Mouse (Mus musculus) liver, embryonic 13.5 days (tissue): Measurements from ENCODE around the gene Hspa4l. TPM values are rescaled to one million over a fixed set of nuclear protein-coding genes. Genes with fewer than 3 reads are reported as not detected.

Source experiments
- ATAC-seq: fragments of 200-750 bp; cut with Nextera tagmentation; 2 replicates; pipeline ENCODE4 v1.8.0; 2017; ENCODE audit warnings: low read depth, mild to moderate bottlenecking, moderate number of reproducible peaks, moderate library complexity
- DNase-seq: peaks from one replicate; pipeline ENCODE4 v3.0.0; 2022
- H3K27ac ChIP-seq: fragments of 300-500 bp; sonication (generic); 2 replicates; pipeline ENCODE4 v1.5.1; 2015; ENCODE audit warnings: moderate library complexity, mild to moderate bottlenecking, inconsistent platforms
- H3K27me3 ChIP-seq: fragments of 300-500 bp; sonication (generic); 2 replicates; pipeline ENCODE4 v1.6.1; 2015; ENCODE audit warnings: mild to moderate bottlenecking, inconsistent platforms
- H3K36me3 ChIP-seq: fragments of 300-500 bp; sonication (generic); 2 replicates; pipeline ENCODE4 v1.6.1; 2015; ENCODE audit warnings: mild to moderate bottlenecking, inconsistent platforms
- H3K4me1 ChIP-seq: fragments of 300-500 bp; sonication (generic); replicated peaks from 2 replicates; pipeline ENCODE4 v1.6.1; 2015; ENCODE audit warnings: inconsistent platforms
- H3K4me2 ChIP-seq: fragments of 300-500 bp; sonication (generic); 2 replicates; pipeline ENCODE4 v1.6.1; 2015; ENCODE audit warnings: inconsistent platforms, mild to moderate bottlenecking, moderate library complexity
- H3K4me3 ChIP-seq: fragments of 300-500 bp; sonication (generic); replicated peaks from 2 replicates; pipeline ENCODE4 v1.5.1; 2015; ENCODE audit warnings: mild to moderate bottlenecking, inconsistent platforms
- H3K9ac ChIP-seq: fragments of 300-500 bp; sonication (generic); 2 replicates; pipeline ENCODE4 v1.6.1; 2015; ENCODE audit warnings: mild to moderate bottlenecking, inconsistent platforms
- H3K9me3 ChIP-seq: fragments of 300-500 bp; sonication (generic); replicated peaks from 2 replicates; pipeline ENCODE4 v1.6.1; 2016; ENCODE audit warnings: inconsistent platforms
- WGBS: fragments of 180-500 bp; shearing (Covaris S2); methylation state at CpG from one replicate; pipeline ENCODE4 v1.1.7; 2015; ENCODE audit not compliant: insufficient replicate concordance; 5-methylcytosine and 5-hydroxymethylcytosine counted together
- polyA plus RNA-seq: library from polyadenylated mRNA; unstranded; fragments of >200 nt; fragmentation: Nextera tagmentation; extraction: Ambion mirVana; gene quantifications from 2 replicates; pipeline ENCODE4 v1.2.1, GENCODE M21; 2015

Gene Hspa4l
- 20.4 and 25.5 TPM in 2 replicates for polyA plus RNA-seq

GRCm38 (mm10) chr3:40744024-40744835 lies at the start of gene Hspa4l:
TSS of gene Hspa4l (plus strand) at chr3:40744495.
- no peak for DNase-seq
- WGBS, result 31% methylated on average over 16 of the region's 16 CpGs
- ATAC-seq, result no peak

GRCm38 (mm10) chr3:40695162-40695561 lies 49.1 kb upstream of the Hspa4l start:
- no peak overlapping the region for H3K9ac ChIP-seq
- DNase-seq (no peak), ATAC-seq (no peak)
- peaks cover 4% of the 10 kb centered on the region for H3K4me1 ChIP-seq
- H3K9me3 ChIP-seq, result no peaks in the 10 kb centered on the region
- H3K4me3 ChIP-seq, result no peak overlapping the region
- H3K27ac ChIP-seq, result no peak overlapping the region
- no peak overlapping the region for H3K4me2 ChIP-seq
- no peaks in the 10 kb centered on the region for H3K27me3 ChIP-seq
- 75% methylated on average over 2 of the region's 2 CpGs for WGBS
- no peaks in the 10 kb centered on the region for H3K36me3 ChIP-seq

More at GRCm38 (mm10) chr3:40744024-40744835, at the start of gene Hspa4l:
- Histone ChIP-seq H3K9me3 (no peaks in the 10 kb centered on the region), H3K4me3 (peak within 1 kb of the TSS; percentile 95), H3K27me3 (0 out of 2 replicates have a peak, but pooled peaks cover 2% of the 10 kb centered on the region), H3K9ac (peak within 1 kb of the TSS; percentile 98), H3K4me1 (peaks cover 12% of the 10 kb centered on the region), H3K4me2 (peak within 1 kb of the TSS; percentile 99), H3K27ac (peak within 1 kb of the TSS; percentile 95), H3K36me3 (no peaks in the 10 kb centered on the region)

GRCm38 (mm10) chr3:40698834-40699233 lies 45.5 kb upstream of the Hspa4l start:
- Histone ChIP-seq H3K4me2 (no peak overlapping the region), H3K4me3 (no peak overlapping the region), H3K9me3 (no peaks in the 10 kb centered on the region), H3K9ac (no peak overlapping the region), H3K4me1 (peaks cover 4% of the 10 kb centered on the region), H3K27me3 (no peaks in the 10 kb centered on the region), H3K36me3 (no peaks in the 10 kb centered on the region), H3K27ac (no peak overlapping the region)
- ATAC-seq, result no peak
- DNase-seq, result no peak
- 55% methylated on average over 3 of the region's 3 CpGs for WGBS

- 0 out of 2 replicates have a peak, but pooled peaks have one; percentile 4 for ATAC-seq
- WGBS, result 64% methylated on average over 5 of the region's 5 CpGs
These were observed 39.4 kb upstream of the Hspa4l start for GRCm38 (mm10) chr3:40704816-40705430.

GRCm38 (mm10) chr3:40708655-40709054 lies 35.6 kb upstream of the Hspa4l start, which contains the start of gene Slc25a31:
TSS of gene Slc25a31 (plus strand) at chr3:40708855.
- WGBS, result 86% methylated on average over 30 of the region's 30 CpGs
- H3K4me2 ChIP-seq, result no peak within 1 kb of the TSS
- no peak within 1 kb of the TSS for H3K4me3 ChIP-seq

More at GRCm38 (mm10) chr3:40704816-40705430, 39.4 kb upstream of the Hspa4l start:
- Histone ChIP-seq H3K9ac (no peak overlapping the region), H3K4me1 (no peaks in the 10 kb centered on the region), H3K27me3 (no peaks in the 10 kb centered on the region), H3K9me3 (no peaks in the 10 kb centered on the region), H3K27ac (no peak overlapping the region), H3K4me2 (no peak overlapping the region), H3K36me3 (no peaks in the 10 kb centered on the region), H3K4me3 (no peak overlapping the region)
- DNase-seq, result no peak

GRCm38 (mm10) chr3:40716056-40716455 lies 28.2 kb upstream of the Hspa4l start:
- Histone ChIP-seq H3K4me1 (no peaks in the 10 kb centered on the region), H3K9ac (no peak overlapping the region), H3K4me2 (no peak overlapping the region), H3K4me3 (no peak overlapping the region), H3K27me3 (no peaks in the 10 kb centered on the region), H3K9me3 (no peaks in the 10 kb centered on the region), H3K27ac (no peak overlapping the region), H3K36me3 (no peaks in the 10 kb centered on the region)
- DNase-seq (no peak), ATAC-seq (no peak)
- WGBS, result 34% methylated on average over 1 of the region's 1 CpGs

More at GRCm38 (mm10) chr3:40708655-40709054, 35.6 kb upstream of the Hspa4l start, which contains the start of gene Slc25a31:
- H3K27me3 ChIP-seq, result no peaks in the 10 kb centered on the region
- DNase-seq (no peak), ATAC-seq (no peak)
- no peaks in the 10 kb centered on the region for H3K4me1 ChIP-seq
- H3K27ac ChIP-seq, result no peak within 1 kb of the TSS
- no peak within 1 kb of the TSS for H3K9ac ChIP-seq
- no peaks in the 10 kb centered on the region for H3K9me3 ChIP-seq
- no peaks in the 10 kb centered on the region for H3K36me3 ChIP-seq

GRCm38 (mm10) chr3:40719022-40719421 lies 25.3 kb upstream of the Hspa4l start:
- no peak for ATAC-seq
- no peaks in the 10 kb centered on the region for H3K4me1 ChIP-seq
- H3K27ac ChIP-seq, result no peak overlapping the region
- DNase-seq, result no peak
- H3K9ac ChIP-seq, result no peak overlapping the region
- no peaks in the 10 kb centered on the region for H3K36me3 ChIP-seq
- H3K9me3 ChIP-seq, result no peaks in the 10 kb centered on the region
- H3K27me3 ChIP-seq, result no peaks in the 10 kb centered on the region
- H3K4me2 ChIP-seq, result no peak overlapping the region
- no peak overlapping the region for H3K4me3 ChIP-seq
- 67% methylated on average over 3 of the region's 3 CpGs for WGBS

- Histone ChIP-seq H3K36me3 (no peaks in the 10 kb centered on the region), H3K4me1 (peaks cover 21% of the 10 kb centered on the region), H3K4me2 (peak overlapping the region; percentile 23; the same call in 1 of the 2 replicates), H3K27ac (no peak overlapping the region), H3K9ac (no peak overlapping the region), H3K27me3 (0 out of 2 replicates have a peak, but pooled peaks cover 2% of the 10 kb centered on the region), H3K4me3 (no peak overlapping the region), H3K9me3 (no peaks in the 10 kb centered on the region)
- DNase-seq (no peak), ATAC-seq (no peak)
- WGBS, result 32% methylated on average over 6 of the region's 6 CpGs
These were observed 5.8 kb upstream of the Hspa4l start for GRCm38 (mm10) chr3:40738381-40738912.

- Histone ChIP-seq H3K36me3 (no peaks in the 10 kb centered on the region), H3K27ac (peak overlapping the region; percentile 95), H3K4me2 (peak overlapping the region; percentile 99), H3K9ac (peak overlapping the region; percentile 98), H3K9me3 (no peaks in the 10 kb centered on the region), H3K27me3 (0 out of 2 replicates have a peak, but pooled peaks cover 2% of the 10 kb centered on the region), H3K4me1 (peaks cover 12% of the 10 kb centered on the region), H3K4me3 (peak overlapping the region; percentile 95)
- DNase-seq, result peak; percentile 93
- ATAC-seq, result peak; percentile 94
- WGBS, result under 1% methylated on average over 61 of the region's 93 CpGs
These were observed 753 bp downstream of the Hspa4l start for GRCm38 (mm10) chr3:40744836-40745660.

GRCm38 (mm10) chr3:40745661-40746547 lies 1.6 kb downstream of the Hspa4l start:
- Histone ChIP-seq H3K4me1 (peaks cover 12% of the 10 kb centered on the region), H3K36me3 (no peaks in the 10 kb centered on the region), H3K27me3 (no peaks in the 10 kb centered on the region), H3K9me3 (no peaks in the 10 kb centered on the region), H3K4me3 (peak overlapping the region; percentile 95), H3K9ac (peak overlapping the region; percentile 98), H3K27ac (peak overlapping the region; percentile 95), H3K4me2 (peak overlapping the region; percentile 99)
- peak; percentile 27 for ATAC-seq
- no peak for DNase-seq
- WGBS, result 2% methylated on average over 37 of the region's 37 CpGs
